ENCODE assay signal across 7 mouse cellular contexts in the genomic region with DNA sequence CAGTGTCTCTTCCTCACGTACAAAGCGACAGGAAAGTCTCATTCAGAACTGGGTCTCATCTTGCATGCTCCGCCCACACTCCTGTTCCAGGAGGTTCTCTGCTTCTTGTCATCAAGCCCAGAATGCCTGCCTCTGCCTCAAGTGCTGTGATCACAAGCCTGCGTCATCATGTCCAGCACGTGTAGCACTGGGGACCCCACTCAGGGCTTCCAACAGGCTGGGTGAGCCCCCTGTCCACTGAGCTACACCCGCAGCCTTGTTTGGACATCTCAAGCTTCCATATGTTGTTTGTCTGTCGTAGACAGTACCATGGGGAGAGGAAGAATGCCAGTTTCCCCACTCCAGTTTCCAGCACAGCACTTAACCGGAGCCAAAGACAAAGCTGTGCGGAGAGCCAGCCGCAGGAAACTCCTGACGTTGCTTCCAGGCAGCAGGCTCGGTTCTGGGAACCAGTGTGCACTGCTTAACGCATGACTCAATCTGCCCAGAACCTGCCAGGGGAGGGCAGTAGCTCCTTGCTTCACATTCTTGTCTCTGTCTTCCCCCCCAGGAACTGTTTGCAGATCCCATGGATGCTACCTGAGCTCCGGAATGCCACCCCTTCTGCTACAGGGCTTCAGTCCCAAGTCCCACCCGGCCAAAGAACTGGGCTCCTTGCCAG. TPM values are rescaled to one million over a fixed set of nuclear protein-coding genes. Genes with fewer than 3 reads are reported as not detected.
A peak's percentile ranks its signal among the peaks of the same experiment; 100 is the strongest.
DNase-seq lines count a peak whose midpoint lies in the region; ATAC-seq lines count a peak whose summit lies in the region.

No protein-coding gene starts in this region.

- H3K4me2 ChIP-seq in intestine, embryonic 14.5 days (ENCODE audit: low read length): peak overlapping the region; percentile 44

- H3K27me3 ChIP-seq in intestine, embryonic 14.5 days (replicated peaks; ENCODE audit: control insufficient read depth, insufficient read depth, low read length): no peaks in the 10 kb centered on the region
- H3K27me3 ChIP-seq in splenic B cell, adult 2 months (ENCODE audit: control insufficient read depth, insufficient read depth, low read length, poor library complexity, severe bottlenecking): no peaks in the 10 kb centered on the region

- 19% methylated on average over 15 of the region's 15 CpGs for WGBS in intestine, embryonic 14.5 days

- no peaks in the 10 kb centered on the region for H3K36me3 ChIP-seq in intestine, embryonic 14.5 days (ENCODE audit: control insufficient read depth, insufficient read depth, low read length)
- no peaks in the 10 kb centered on the region for H3K36me3 ChIP-seq in splenic B cell, adult 2 months (ENCODE audit: control insufficient read depth, insufficient read depth, low read length, poor library complexity, severe bottlenecking)

- peak overlapping the region; percentile 8; the same call in 1 of the 2 replicates for H3K9ac ChIP-seq in intestine, embryonic 14.5 days (ENCODE audit: low read length)

- H3K9me3 ChIP-seq in intestine, embryonic 14.5 days (ENCODE audit: control insufficient read depth, low read length): no peaks in the 10 kb centered on the region

- peak; percentile 71 to 88 for DNase-seq in adrenal gland, adult (ENCODE audit: inconsistent age in 2 of 2, low spot score in 1 of 2)
- DNase-seq in cerebellum, postnatal 36 days: peak; percentile 72 to 76
- DNase-seq in gastrocnemius, postnatal 10 days: peak; percentile 44
- DNase-seq in intestine, embryonic 14.5 days (ENCODE audit: low spot score): peak; percentile 73
- DNase-seq in left cerebral cortex, adult 8-10 months (ENCODE audit: low spot score in 2 of 2): peak; percentile 39 to 84
- DNase-seq in lung, postnatal 36 days: peak; percentile 79
- peak; percentile 44 for DNase-seq in splenic B cell, adult 2 months (ENCODE audit: low read depth, low spot score)

- 0 out of 2 replicates have a peak overlapping the region, but pooled peaks have one; percentile 9 for H3K27ac ChIP-seq in intestine, embryonic 14.5 days (ENCODE audit: low read depth)

- H3K4me1 ChIP-seq in intestine, embryonic 14.5 days (replicated peaks; ENCODE audit: control insufficient read depth, insufficient read depth, low read length): 0 out of 2 replicates have a peak, but pooled peaks cover 10% of the 10 kb centered on the region

- peak; percentile 61 for ATAC-seq in intestine, embryonic 14.5 days (replicated peaks; ENCODE audit: low FRiP score, low TSS enrichment, low read depth)

- 0 out of 2 replicates have a peak overlapping the region, but pooled peaks have one; percentile 6 for H3K4me3 ChIP-seq in intestine, embryonic 14.5 days (ENCODE audit: low read depth, low read length)

RNA-seq across cellular contexts. Expression of a gene that starts 31.3 kb away (rescaled TPM):
- total RNA-seq in gastrocnemius, postnatal 10 days (2021): 10 to 100 TPM; 38.9 to 40.5 TPM
- polyA plus RNA-seq in intestine, embryonic 14.5 days (2014; fragmentation: Nextera tagmentation; extraction: Ambion mirVana): 42.8 and 42.9 TPM in 2 replicates
- total RNA-seq in left cerebral cortex, adult 8-10 months (2022): 10 to 100 TPM; 54.2 to 67.2 (median 64.8) TPM

RNA-seq across cellular contexts. Expression of a gene that starts 38.5 kb away (rescaled TPM):
- total RNA-seq in gastrocnemius, postnatal 10 days (2021): 10 to 100 TPM; 30.6 to 35.2 TPM
- polyA plus RNA-seq in intestine, embryonic 14.5 days (2014; fragmentation: Nextera tagmentation; extraction: Ambion mirVana): 124 and 128 TPM in 2 replicates
- total RNA-seq in left cerebral cortex, adult 8-10 months (2022): 10 to 100 TPM; 44.4 to 54.4 (median 51.4) TPM

Comparison
In these comparisons a context has a peak if more than half of its experiments do, and no peak if none do; other contexts are left out.
1. Peak in every context shown above with its lines: DNase-seq, ATAC-seq, H3K4me3 ChIP-seq and H3K27ac ChIP-seq.